In the genomic region with DNA sequence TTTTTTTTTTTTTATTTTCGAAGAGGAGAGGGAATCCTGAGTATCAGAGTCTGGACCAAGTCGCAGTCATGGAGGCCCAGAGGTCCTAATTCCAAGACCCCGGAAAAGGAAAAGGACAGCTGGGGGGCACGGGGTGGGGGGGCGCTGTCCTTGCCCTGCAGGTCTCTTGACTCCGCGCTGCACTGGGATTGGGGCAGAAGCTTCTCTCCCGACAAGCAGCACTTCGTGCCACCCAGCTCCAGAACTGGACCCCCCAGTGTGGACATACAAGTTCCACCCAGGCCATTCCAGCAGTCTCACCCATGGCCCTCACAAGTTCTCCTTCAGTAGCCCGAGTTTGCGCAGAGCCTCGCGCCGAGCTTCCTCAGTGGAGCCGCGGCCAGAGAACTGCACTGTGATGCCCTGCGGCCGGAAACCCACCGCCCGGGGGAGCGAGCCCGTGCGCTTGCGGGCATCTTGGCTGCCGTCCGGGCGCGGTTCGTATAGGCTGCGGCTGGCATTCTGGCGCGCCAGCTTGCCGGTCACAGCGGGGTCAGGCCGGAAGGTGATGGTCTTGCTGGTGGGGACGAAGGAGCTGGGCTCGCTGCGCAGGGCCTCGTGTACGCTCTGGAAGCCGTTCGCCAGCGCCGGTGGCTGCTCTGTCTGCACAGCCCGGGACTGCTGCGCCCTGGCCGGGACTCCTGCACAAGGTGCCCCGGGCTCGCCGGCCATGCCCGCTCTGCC, we compare ENCODE assay signal across 8 mouse cellular contexts. TPM values are rescaled to one million over a fixed set of nuclear protein-coding genes. Genes with fewer than 3 reads are reported as not detected.
DNase-seq lines count a peak whose midpoint lies in the region; ATAC-seq lines count a peak whose summit lies in the region.

No protein-coding gene starts in this region.

- DNase-seq in kidney, adult 11 months, result no peak
- peak; percentile 24 for DNase-seq in c-Kit-positive CD71-negative TER-119-negative erythroid progenitor cells, embryonic 14.5 days (ENCODE audit: low read depth)
- DNase-seq in kidney, postnatal 4 days, result peak; percentile 55 to 65
- DNase-seq in left cerebral cortex, postnatal 36 days (ENCODE audit: low spot score in 2 of 2), result no peak

- H3K27me3 ChIP-seq in kidney, embryonic 16.5 days (ENCODE audit: insufficient read depth, low read length), result peaks cover 15% of the 10 kb centered on the region
- no peaks in the 10 kb centered on the region for H3K27me3 ChIP-seq in forebrain, embryonic 16.5 days (replicated peaks; ENCODE audit: control insufficient read depth, insufficient read depth, low read length)
- H3K27me3 ChIP-seq in midbrain, embryonic 16.5 days (ENCODE audit: control insufficient read depth, insufficient read depth, low read depth, low read length), result peaks cover 9% of the 10 kb centered on the region

- intact Hi-C loops in left cerebral cortex, postnatal 36 days (cut with DNase I), result no loop called here

- peak overlapping the region; percentile 65 for H3K9ac ChIP-seq in kidney, embryonic 16.5 days (replicated peaks; ENCODE audit: low read length)
- H3K9ac ChIP-seq in forebrain, embryonic 16.5 days (replicated peaks; ENCODE audit: low read depth, low read length), result peak overlapping the region; percentile 56
- H3K9ac ChIP-seq in midbrain, embryonic 16.5 days (ENCODE audit: low read depth, low read length), result peak overlapping the region; percentile 71

- peak overlapping the region; percentile 94 for H3K4me2 ChIP-seq in kidney, embryonic 16.5 days (replicated peaks; ENCODE audit: low read depth, low read length)
- peak overlapping the region; percentile 88 for H3K4me2 ChIP-seq in forebrain, embryonic 16.5 days (ENCODE audit: low read length)
- H3K4me2 ChIP-seq in midbrain, embryonic 16.5 days (ENCODE audit: low read length), result peak overlapping the region; percentile 95

- peaks cover 8% of the 10 kb centered on the region for H3K4me1 ChIP-seq in kidney, embryonic 16.5 days (ENCODE audit: insufficient read depth, low read length)
- peaks cover 9% of the 10 kb centered on the region for H3K4me1 ChIP-seq in forebrain, embryonic 16.5 days (replicated peaks; ENCODE audit: control insufficient read depth, insufficient read depth, low read length)
- H3K4me1 ChIP-seq in midbrain, embryonic 16.5 days (ENCODE audit: control insufficient read depth, insufficient read depth, low read length), result no peaks in the 10 kb centered on the region; the same call in 1 of the 2 replicates

- WGBS in kidney, embryonic 16.5 days, result 11% methylated on average over 47 of the region's 51 CpGs
- WGBS in forebrain, embryonic 16.5 days, result 11% methylated on average over 51 of the region's 51 CpGs
- 12% methylated on average over 51 of the region's 51 CpGs for WGBS in midbrain, embryonic 16.5 days

- peak; percentile 83 for ATAC-seq in kidney, embryonic 16.5 days (ENCODE audit: low FRiP score, low TSS enrichment)
- peak; percentile 77 for ATAC-seq in forebrain, embryonic 16.5 days
- ATAC-seq in midbrain, embryonic 16.5 days, result peak; percentile 88
- no peak for ATAC-seq in erythroid progenitor cell, adult 5-6 weeks (replicated peaks; ENCODE audit: low FRiP score, poor library complexity, severe bottlenecking)

- H3K4me3 ChIP-seq in kidney, embryonic 16.5 days (ENCODE audit: low read length), result peak overlapping the region; percentile 53
- peak overlapping the region; percentile 50 for H3K4me3 ChIP-seq in forebrain, embryonic 16.5 days (replicated peaks; ENCODE audit: low read length)
- H3K4me3 ChIP-seq in midbrain, embryonic 16.5 days (ENCODE audit: low read depth, low read length), result peak overlapping the region; percentile 55

- H3K36me3 ChIP-seq in kidney, embryonic 16.5 days (ENCODE audit: insufficient read depth, low read length), result 0 out of 2 replicates have a peak, but pooled peaks cover 8% of the 10 kb centered on the region
- no peaks in the 10 kb centered on the region for H3K36me3 ChIP-seq in forebrain, embryonic 16.5 days (ENCODE audit: control insufficient read depth, insufficient read depth)
- no peaks in the 10 kb centered on the region for H3K36me3 ChIP-seq in midbrain, embryonic 16.5 days (ENCODE audit: control insufficient read depth, insufficient read depth, low read length)

- H3K9me3 ChIP-seq in kidney, embryonic 16.5 days (ENCODE audit: low read length), result no peaks in the 10 kb centered on the region
- H3K9me3 ChIP-seq in forebrain, embryonic 16.5 days (ENCODE audit: control insufficient read depth, low read length), result no peaks in the 10 kb centered on the region
- no peaks in the 10 kb centered on the region for H3K9me3 ChIP-seq in midbrain, embryonic 16.5 days (replicated peaks; ENCODE audit: control insufficient read depth, low read length, poor library complexity, severe bottlenecking)

- no peak overlapping the region for H3K27ac ChIP-seq in kidney, embryonic 16.5 days (ENCODE audit: low read length)
- H3K27ac ChIP-seq in forebrain, embryonic 16.5 days (ENCODE audit: low read length), result no peak overlapping the region
- no peak overlapping the region for H3K27ac ChIP-seq in midbrain, embryonic 16.5 days (ENCODE audit: low read length)

RNA-seq across cellular contexts. Expression of gene Proser2, which starts 29.8 kb away (rescaled TPM):
- 14.1 TPM in 2 replicates for polyA plus RNA-seq in kidney, embryonic 16.5 days (2015; fragmentation: Nextera tagmentation; extraction: Ambion mirVana)
- polyA plus RNA-seq in forebrain, embryonic 16.5 days (2015; fragmentation: Nextera tagmentation; extraction: Ambion mirVana), result 3.7 and 4.0 TPM in 2 replicates
- polyA plus RNA-seq in midbrain, embryonic 16.5 days (2015; fragmentation: Nextera tagmentation; extraction: Ambion mirVana), result 5.4 and 7.2 TPM in 2 replicates
- 2.5 TPM in 1 of 2 replicates, not detected in the other for total RNA-seq in erythroid progenitor cell, adult 5-6 weeks (2015; ENCODE audit: low replicate concordance)
- total RNA-seq in erythroid progenitor cell, adult 5-6 weeks (2017; ENCODE audit: low replicate concordance), result not detected in 2 replicates
- 1 to 10 TPM; 3.1 to 3.4 TPM for total RNA-seq in left cerebral cortex, postnatal 36 days (2021)

Comparison
In these comparisons a context has a peak if more than half of its experiments do, and no peak if none do; other contexts are left out.
1. DNase-seq: peak in c-Kit-positive CD71-negative TER-119-negative erythroid progenitor cells, embryonic 14.5 days (single experiment) and kidney, postnatal 4 days (2 of 2); none in kidney, adult 11 months (single experiment) and left cerebral cortex, postnatal 36 days (0 of 2).
2. Peak in every context shown above with its lines, with median percentiles within 50 percentile points of each other: H3K4me2 ChIP-seq, H3K4me3 ChIP-seq and H3K9ac ChIP-seq.